Mouse (Mus musculus): ENCODE results near the gene Rrh. TPM values are rescaled to one million over a fixed set of nuclear protein-coding genes. Genes with fewer than 3 reads are reported as not detected.

Rrh gene
- total and polyA plus RNA-seq, 3 experiments, result 0.08 to 0.30 TPM; not detected in 1

- peaks cover 41% of the 10 kb centered on the region for H3K79me2 ChIP-seq (replicated peaks; ENCODE audit: control insufficient read depth, extremely low read depth, insufficient read depth, poor library complexity, severe bottlenecking)
- H3K9ac ChIP-seq (ENCODE audit: insufficient read depth, low read depth), result no peak overlapping the region
- H3K27me3 ChIP-seq (replicated peaks), result no peaks in the 10 kb centered on the region
- H3K27ac ChIP-seq (ENCODE audit: insufficient read depth, low read depth), result no peak overlapping the region
- no peak for DNase-seq (ENCODE audit: extremely low read depth)
- dilution Hi-C loops (cut with MboI; ENCODE audit: extremely low pct_ligation_motif_present, extremely low pct_unique_long_range_greater_than_20kb, low sequenced_read_pairs) (no loop called here), in situ Hi-C loops (cut with MboI; ENCODE audit: low pct_ligation_motif_present, low pct_unique_long_range_greater_than_20kb, low sequenced_read_pairs) (no loop called here)
- TF ChIP-seq ZNF384 (IDR thresholded peaks at IDR 0.05; ENCODE audit: low read depth, low read length), result no peak
- TF ChIP-seq MEF2A (IDR thresholded peaks at IDR 0.05; ENCODE audit: borderline replicate concordance, low read depth, low read length), result no peak
- TF ChIP-seq CHD2 (IDR thresholded peaks at IDR 0.05; ENCODE audit: low read length), result no peak
- TF ChIP-seq JUN (IDR thresholded peaks at IDR 0.05; ENCODE audit: insufficient read depth, low read depth, low read length), result no peak
- TF ChIP-seq TBP (conservative IDR thresholded peaks at IDR 0.05; ENCODE audit: low read depth, low read length), result no peak
- no peak for TF ChIP-seq UBTF (IDR thresholded peaks at IDR 0.05; ENCODE audit: low read depth, low read length)
- no peak for TF ChIP-seq MAZ (IDR thresholded peaks at IDR 0.05; ENCODE audit: low read depth, low read length)
- no peak for TF ChIP-seq E2F4 (IDR thresholded peaks at IDR 0.05; ENCODE audit: insufficient replicate concordance, low read depth, low read length)
- TF ChIP-seq IRF4 (IDR thresholded peaks at IDR 0.05; ENCODE audit: low read depth, low read length), result no peak
- no peak for TF ChIP-seq CTCF (conservative IDR thresholded peaks at IDR 0.05 in 1 of 2, IDR thresholded peaks at IDR 0.05 in 1 of 2; ENCODE audit: low read depth in 2 of 2, low read length in 2 of 2)
- no peak for TF ChIP-seq POLR2A (IDR thresholded peaks at IDR 0.05; ENCODE audit: low read depth, low read length)
- TF ChIP-seq CHD1 (IDR thresholded peaks at IDR 0.05; ENCODE audit: low read depth, low read length), result no peak
- no peak for TF ChIP-seq POLR2AphosphoS2 (IDR thresholded peaks at IDR 0.05; ENCODE audit: low read depth, low read length)
- TF ChIP-seq ZC3H11A (IDR thresholded peaks at IDR 0.05; ENCODE audit: low read depth, low read length), result no peak
- H3K4me3 ChIP-seq (replicated peaks in 1 of 3; ENCODE audit: low read depth in 2 of 3, low read length in 2 of 3, poor library complexity in 1 of 3), result no peak overlapping the region
- H3K36me3 ChIP-seq (replicated peaks in 1 of 2; ENCODE audit: control insufficient read depth in 1 of 2, insufficient read depth in 1 of 2, low read length in 1 of 2), result peaks cover 38 to 78% of the 10 kb centered on the region in 2 experiments
- H3K9me3 ChIP-seq (replicated peaks; ENCODE audit: low read length), result no peaks in the 10 kb centered on the region
- H3K4me2 ChIP-seq (ENCODE audit: insufficient read depth, low read depth, poor library complexity, severe bottlenecking), result no peak overlapping the region
- H3K4me1 ChIP-seq (ENCODE audit: control insufficient read depth in 1 of 2, insufficient read depth in 2 of 2), result peaks cover 9 to 29% of the 10 kb centered on the region in 2 experiments
Observed at GRCm38 (mm10) chr3:129826691-129827090, 4.3 kb upstream of the Rrh start.

DNA sequence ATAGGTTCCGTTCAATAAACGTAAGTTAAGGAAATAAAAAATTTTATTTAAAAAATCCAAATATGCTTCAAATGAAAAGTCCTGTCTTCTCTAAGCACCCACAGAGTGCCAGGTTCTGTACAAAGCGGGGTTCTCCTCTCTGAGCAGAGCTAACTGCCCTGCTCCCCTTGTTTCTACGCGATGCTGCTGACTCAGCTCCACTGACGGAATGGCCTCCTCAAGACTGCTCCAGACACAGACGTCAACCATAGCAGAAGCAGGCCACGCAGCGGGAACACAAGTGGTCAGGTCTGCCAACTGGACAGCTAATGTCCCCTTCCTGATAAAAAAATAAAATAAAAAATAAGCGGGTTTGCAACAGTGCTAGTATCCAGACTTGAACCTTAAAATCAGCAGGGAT, 2.5 kb upstream of the Rrh start:
- no peaks in the 10 kb centered on the region for H3K9me3 ChIP-seq (replicated peaks; ENCODE audit: low read length)
- no peak overlapping the region for H3K4me2 ChIP-seq (ENCODE audit: insufficient read depth, low read depth, poor library complexity, severe bottlenecking)
- DNase-seq (ENCODE audit: extremely low read depth), result no peak
- H3K79me2 ChIP-seq (replicated peaks; ENCODE audit: control insufficient read depth, extremely low read depth, insufficient read depth, poor library complexity, severe bottlenecking), result peaks cover 33% of the 10 kb centered on the region
- H3K27me3 ChIP-seq (replicated peaks), result no peaks in the 10 kb centered on the region
- H3K4me3 ChIP-seq (replicated peaks in 1 of 3; ENCODE audit: low read depth in 2 of 3, low read length in 2 of 3, poor library complexity in 1 of 3), result no peak overlapping the region
- no peak overlapping the region for H3K27ac ChIP-seq (ENCODE audit: insufficient read depth, low read depth)
- in situ Hi-C loops (cut with MboI; ENCODE audit: low pct_ligation_motif_present, low pct_unique_long_range_greater_than_20kb, low sequenced_read_pairs) (no loop called here), dilution Hi-C loops (cut with MboI; ENCODE audit: extremely low pct_ligation_motif_present, extremely low pct_unique_long_range_greater_than_20kb, low sequenced_read_pairs) (no loop called here)
- H3K9ac ChIP-seq (ENCODE audit: insufficient read depth, low read depth), result no peak overlapping the region
- 0 out of 2 replicates have a peak, but pooled peaks have one; percentile 5 for TF ChIP-seq MAFK (IDR thresholded peaks at IDR 0.05; ENCODE audit: insufficient replicate concordance, low read length)
- no peak for TF ChIP-seq SIN3A (IDR thresholded peaks at IDR 0.05; ENCODE audit: low read length)
- peaks cover 9 to 27% of the 10 kb centered on the region in 2 experiments for H3K4me1 ChIP-seq (ENCODE audit: control insufficient read depth in 1 of 2, insufficient read depth in 2 of 2)
- H3K36me3 ChIP-seq (replicated peaks in 1 of 2; ENCODE audit: control insufficient read depth in 1 of 2, insufficient read depth in 1 of 2, low read length in 1 of 2), result peaks cover 38 to 90% of the 10 kb centered on the region in 2 experiments
